Comparison of ENCODE assay signal across 7 mouse cellular contexts in the genomic region with DNA sequence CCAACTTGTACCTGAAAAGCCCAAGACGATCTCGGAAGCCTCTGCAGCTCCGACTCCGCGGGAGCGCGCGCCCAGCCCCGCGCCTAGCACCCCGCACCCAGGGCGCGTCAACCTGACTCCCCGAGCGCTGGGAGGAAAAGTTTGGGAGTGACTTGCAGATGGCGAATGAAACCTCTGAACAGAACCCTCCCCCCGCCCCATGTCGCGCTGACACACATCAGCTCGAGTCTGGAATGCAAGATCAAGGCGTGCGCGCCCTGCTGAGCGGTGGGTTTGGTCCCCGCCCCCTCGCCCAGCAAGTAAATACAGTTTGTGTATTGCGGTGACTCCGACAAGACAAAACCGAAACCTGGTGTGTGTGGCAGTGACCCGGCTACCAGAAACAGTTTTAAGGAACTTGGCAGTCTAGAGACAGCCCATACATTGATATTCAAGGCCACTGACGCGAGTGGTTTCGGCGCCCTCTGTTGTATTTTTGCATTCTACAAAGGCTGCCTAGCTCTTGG. TPM values are rescaled to one million over a fixed set of nuclear protein-coding genes. Genes with fewer than 3 reads are reported as not detected.
DNase-seq lines count a peak whose midpoint lies in the region; ATAC-seq and TF ChIP-seq lines count a peak whose summit lies in the region.

TSS of gene Chst15 (minus strand) at position 193 of the 506 bp plus-strand sequence.

- H3K9me3 ChIP-seq in intestine, postnatal 0 days (ENCODE audit: control insufficient read depth), result no peaks in the 10 kb centered on the region

- H3K4me3 ChIP-seq in intestine, postnatal 0 days (ENCODE audit: low read depth, low read length), result peak within 1 kb of the TSS; percentile 89
- H3K4me3 ChIP-seq in small intestine, adult 2 months (ENCODE audit: low read depth, low read length), result peak within 1 kb of the TSS; percentile 74

- H3K4me2 ChIP-seq in intestine, postnatal 0 days (replicated peaks; ENCODE audit: low read depth), result peak within 1 kb of the TSS; percentile 96

- no peak; the same call in none of the 2 replicates for TF ChIP-seq POLR2A in small intestine, adult 2 months (IDR thresholded peaks at IDR 0.05; ENCODE audit: low read depth, low read length)

- H3K4me1 ChIP-seq in intestine, postnatal 0 days (replicated peaks; ENCODE audit: control insufficient read depth, insufficient read depth, low read length), result peaks cover 10% of the 10 kb centered on the region; the same call in 1 of the 2 replicates
- H3K4me1 ChIP-seq in small intestine, adult 2 months (ENCODE audit: control insufficient read depth, insufficient read depth, insufficient read length, low read length), result peaks cover 13% of the 10 kb centered on the region; the same call in 1 of the 2 replicates

- peak within 1 kb of the TSS; percentile 92 for H3K27ac ChIP-seq in intestine, postnatal 0 days (ENCODE audit: low read depth, low read length)
- peak within 1 kb of the TSS; percentile 77 for H3K27ac ChIP-seq in small intestine, adult 2 months (ENCODE audit: insufficient read depth, low read depth, low read length)

- intact Hi-C loops in left cerebral cortex, postnatal 4 days (cut with DNase I), result loop anchor here (5.0 kb wide), 4 partner anchors 50 to 235 kb away; no protein-coding TSS in a partner anchor

- peak; percentile 42 for ATAC-seq in activated CD4-positive, CD25-positive, alpha-beta regulatory T cell, adult 4 months
- peak; percentile 25 for ATAC-seq in intestine, postnatal 0 days

- DNase-seq in cerebellum, postnatal 10 days, result peak; percentile 64 to 76
- DNase-seq in gastrocnemius, postnatal 25 days, result peak; percentile 36
- peak; percentile 68 for DNase-seq in left cerebral cortex, postnatal 4 days
- DNase-seq in mesoderm, embryonic 11.5 days (ENCODE audit: low read depth, low spot score), result peak; percentile 87

- no peaks in the 10 kb centered on the region; the same call in 1 of the 2 replicates for H3K36me3 ChIP-seq in intestine, postnatal 0 days (ENCODE audit: control insufficient read depth, insufficient read depth)
- H3K36me3 ChIP-seq in small intestine, adult 2 months (ENCODE audit: control insufficient read depth, insufficient read depth, low read length), result no peaks in the 10 kb centered on the region

- under 1% methylated on average over 34 of the region's 34 CpGs for WGBS in intestine, postnatal 0 days
- 1% methylated on average over 34 of the region's 34 CpGs for WGBS in small intestine, adult 2 months

- peak; percentile 42 for TF ChIP-seq CTCF in intestine, postnatal 0 days (IDR thresholded peaks at IDR 0.05; ENCODE audit: low read depth)
- no peak for TF ChIP-seq CTCF in small intestine, adult 2 months (IDR thresholded peaks at IDR 0.05; ENCODE audit: extremely low read depth, insufficient read length, insufficient replicate concordance, low read depth, low read length)

- H3K9ac ChIP-seq in intestine, postnatal 0 days (ENCODE audit: low read depth, low read length), result peak within 1 kb of the TSS; percentile 78

- H3K27me3 ChIP-seq in intestine, postnatal 0 days (replicated peaks; ENCODE audit: control insufficient read depth, insufficient read depth, low read length), result no peaks in the 10 kb centered on the region
- no peaks in the 10 kb centered on the region for H3K27me3 ChIP-seq in small intestine, adult 2 months (ENCODE audit: control insufficient read depth, insufficient read depth, low read length)

RNA-seq across cellular contexts. Expression of gene Chst15, which starts in this region (rescaled TPM):
- 1 to 10 TPM; 2.1 to 4.0 TPM for polyA plus RNA-seq in activated CD4-positive, CD25-positive, alpha-beta regulatory T cell, adult 4 months (2017; shearing (Covaris generic))
- total RNA-seq in gastrocnemius, postnatal 25 days (2021), result 1 to 10 TPM; 2.7 to 4.5 TPM
- polyA plus RNA-seq in intestine, postnatal 0 days (2015; fragmentation: Nextera tagmentation; extraction: Ambion mirVana), result 7.9 and 8.7 TPM in 2 replicates
- total RNA-seq in left cerebral cortex, postnatal 4 days (2021), result 10 to 100 TPM; 34.1 to 34.7 TPM
- 3.6 and 5.7 TPM in 2 replicates for polyA plus RNA-seq in small intestine, adult 2 months (2012; rRNA removed)

Comparison
In these comparisons a context has a peak if more than half of its experiments do, and no peak if none do; other contexts are left out.
1. Peak in every context shown above with its lines: DNase-seq, ATAC-seq, H3K4me3 ChIP-seq and H3K27ac ChIP-seq.
2. RNA of gene Chst15 (total RNA-seq): 34.1 to 34.7 TPM in left cerebral cortex, postnatal 4 days; 2.7 to 4.5 TPM in gastrocnemius, postnatal 25 days; every median in the first group is over 4 times any median in the second.
3. DNase-seq: peak in every context shown above with its lines; median percentile 87 in mesoderm, embryonic 11.5 days; 70 in cerebellum, postnatal 10 days; 68 in left cerebral cortex, postnatal 4 days; 36 in gastrocnemius, postnatal 25 days.